Mouse (Mus musculus): ENCODE results near the gene Prr19. TPM values are rescaled to one million over a fixed set of nuclear protein-coding genes. Genes with fewer than 3 reads are reported as not detected.

Gene Prr19
- total and polyA plus RNA-seq, 2 experiments from 2014 or later, result 2.5 to 2.6 TPM

- H3K27ac ChIP-seq (ENCODE audit: low read depth, low read length), result peak within 1 kb of the TSS; percentile 91
- under 1% methylated on average over 29 of the region's 29 CpGs for WGBS
- peak within 1 kb of the TSS; percentile 98 for H3K4me3 ChIP-seq (ENCODE audit: low read depth, low read length)
- no peak; the same call in 1 of the 2 replicates for TF ChIP-seq CTCF (IDR thresholded peaks at IDR 0.05; ENCODE audit: low read depth)
- H3K27me3 ChIP-seq (ENCODE audit: insufficient read depth, low read length), result no peaks in the 10 kb centered on the region
- H3K9me3 ChIP-seq (ENCODE audit: low read length), result no peaks in the 10 kb centered on the region
- H3K4me2 ChIP-seq (ENCODE audit: low read depth), result peak within 1 kb of the TSS; percentile 83
- ATAC-seq (peak; percentile 84), DNase-seq (peak; percentile 99)
- H3K36me3 ChIP-seq (ENCODE audit: insufficient read depth), result peaks cover 17% of the 10 kb centered on the region
- peaks cover 14% of the 10 kb centered on the region for H3K4me1 ChIP-seq (ENCODE audit: insufficient read depth)
- H3K9ac ChIP-seq, result peak within 1 kb of the TSS; percentile 87
These were observed 33.9 kb upstream of the Prr19 start, which contains the start of gene Cic for GRCm38 (mm10) chr7:25267301-25267750. Gene Cic, plus strand, starts transcription at chr7:25267704.

- Histone ChIP-seq H3K9ac (peak overlapping the region; percentile 87), H3K4me3 (ENCODE audit: low read depth, low read length) (peak overlapping the region; percentile 98), H3K9me3 (ENCODE audit: low read length) (no peaks in the 10 kb centered on the region), H3K4me2 (ENCODE audit: low read depth) (peak overlapping the region; percentile 83), H3K36me3 (ENCODE audit: insufficient read depth) (peaks cover 23% of the 10 kb centered on the region), H3K27ac (ENCODE audit: low read depth, low read length) (peak overlapping the region; percentile 91), H3K4me1 (ENCODE audit: insufficient read depth) (peaks cover 14% of the 10 kb centered on the region), H3K27me3 (ENCODE audit: insufficient read depth, low read length) (no peaks in the 10 kb centered on the region)
- no peak for TF ChIP-seq CTCF (IDR thresholded peaks at IDR 0.05; ENCODE audit: low read depth)
- under 1% methylated on average over 33 of the region's 33 CpGs for WGBS
- ATAC-seq (peak; percentile 94), DNase-seq (peak; percentile 100)
These were observed 33.3 kb upstream of the Prr19 start for GRCm38 (mm10) chr7:25267751-25268463.

- ATAC-seq (no peak), DNase-seq (no peak)
- peak overlapping the region; percentile 87 for H3K9ac ChIP-seq
- peaks cover 14% of the 10 kb centered on the region for H3K4me1 ChIP-seq (ENCODE audit: insufficient read depth)
- peak overlapping the region; percentile 88 for H3K27ac ChIP-seq (ENCODE audit: low read depth, low read length)
- peaks cover 29% of the 10 kb centered on the region for H3K36me3 ChIP-seq (ENCODE audit: insufficient read depth)
- H3K4me2 ChIP-seq (ENCODE audit: low read depth), result peak overlapping the region; percentile 83
- H3K9me3 ChIP-seq (ENCODE audit: low read length), result no peaks in the 10 kb centered on the region
- H3K27me3 ChIP-seq (ENCODE audit: insufficient read depth, low read length), result no peaks in the 10 kb centered on the region
- H3K4me3 ChIP-seq (ENCODE audit: low read depth, low read length), result peak overlapping the region; percentile 98
- no peak for TF ChIP-seq CTCF (IDR thresholded peaks at IDR 0.05; ENCODE audit: low read depth)
- 3% methylated on average over 7 of the region's 7 CpGs for WGBS
These were observed 32.6 kb upstream of the Prr19 start for GRCm38 (mm10) chr7:25268588-25268987.

- no peaks in the 10 kb centered on the region for H3K27me3 ChIP-seq (ENCODE audit: insufficient read depth, low read length)
- no peak overlapping the region; the same call in 1 of the 2 replicates for H3K27ac ChIP-seq (ENCODE audit: low read depth, low read length)
These were observed 32.2 kb upstream of the Prr19 start for GRCm38 (mm10) chr7:25269029-25269428.

GRCm38 (mm10) chr7:25269545-25270271, 31.5 kb upstream of the Prr19 start:
- no peak for DNase-seq
- H3K4me1 ChIP-seq (ENCODE audit: insufficient read depth), result peaks cover 14% of the 10 kb centered on the region
- no peak for TF ChIP-seq CTCF (IDR thresholded peaks at IDR 0.05; ENCODE audit: low read depth)
- H3K9me3 ChIP-seq (ENCODE audit: low read length), result no peaks in the 10 kb centered on the region
- 87% methylated on average over 8 of the region's 8 CpGs for WGBS
- H3K9ac ChIP-seq, result no peak overlapping the region
- ATAC-seq, result no peak
- peaks cover 34% of the 10 kb centered on the region for H3K36me3 ChIP-seq (ENCODE audit: insufficient read depth)
- no peaks in the 10 kb centered on the region for H3K27me3 ChIP-seq (ENCODE audit: insufficient read depth, low read length)
- peak overlapping the region; percentile 83 for H3K4me2 ChIP-seq (ENCODE audit: low read depth)
- H3K27ac ChIP-seq (ENCODE audit: low read depth, low read length), result no peak overlapping the region; the same call in 1 of the 2 replicates
- no peak overlapping the region; the same call in 1 of the 2 replicates for H3K4me3 ChIP-seq (ENCODE audit: low read depth, low read length)

More at GRCm38 (mm10) chr7:25269029-25269428, 32.2 kb upstream of the Prr19 start:
- DNase-seq, result no peak
- H3K9ac ChIP-seq, result peak overlapping the region; percentile 87
- no peak for ATAC-seq
- no peak for TF ChIP-seq CTCF (IDR thresholded peaks at IDR 0.05; ENCODE audit: low read depth)
- H3K36me3 ChIP-seq (ENCODE audit: insufficient read depth), result peaks cover 34% of the 10 kb centered on the region
- H3K4me3 ChIP-seq (ENCODE audit: low read depth, low read length), result peak overlapping the region; percentile 98
- H3K9me3 ChIP-seq (ENCODE audit: low read length), result no peaks in the 10 kb centered on the region
- 52% methylated on average over 4 of the region's 4 CpGs for WGBS
- peak overlapping the region; percentile 83 for H3K4me2 ChIP-seq (ENCODE audit: low read depth)
- peaks cover 14% of the 10 kb centered on the region for H3K4me1 ChIP-seq (ENCODE audit: insufficient read depth)

DNA sequence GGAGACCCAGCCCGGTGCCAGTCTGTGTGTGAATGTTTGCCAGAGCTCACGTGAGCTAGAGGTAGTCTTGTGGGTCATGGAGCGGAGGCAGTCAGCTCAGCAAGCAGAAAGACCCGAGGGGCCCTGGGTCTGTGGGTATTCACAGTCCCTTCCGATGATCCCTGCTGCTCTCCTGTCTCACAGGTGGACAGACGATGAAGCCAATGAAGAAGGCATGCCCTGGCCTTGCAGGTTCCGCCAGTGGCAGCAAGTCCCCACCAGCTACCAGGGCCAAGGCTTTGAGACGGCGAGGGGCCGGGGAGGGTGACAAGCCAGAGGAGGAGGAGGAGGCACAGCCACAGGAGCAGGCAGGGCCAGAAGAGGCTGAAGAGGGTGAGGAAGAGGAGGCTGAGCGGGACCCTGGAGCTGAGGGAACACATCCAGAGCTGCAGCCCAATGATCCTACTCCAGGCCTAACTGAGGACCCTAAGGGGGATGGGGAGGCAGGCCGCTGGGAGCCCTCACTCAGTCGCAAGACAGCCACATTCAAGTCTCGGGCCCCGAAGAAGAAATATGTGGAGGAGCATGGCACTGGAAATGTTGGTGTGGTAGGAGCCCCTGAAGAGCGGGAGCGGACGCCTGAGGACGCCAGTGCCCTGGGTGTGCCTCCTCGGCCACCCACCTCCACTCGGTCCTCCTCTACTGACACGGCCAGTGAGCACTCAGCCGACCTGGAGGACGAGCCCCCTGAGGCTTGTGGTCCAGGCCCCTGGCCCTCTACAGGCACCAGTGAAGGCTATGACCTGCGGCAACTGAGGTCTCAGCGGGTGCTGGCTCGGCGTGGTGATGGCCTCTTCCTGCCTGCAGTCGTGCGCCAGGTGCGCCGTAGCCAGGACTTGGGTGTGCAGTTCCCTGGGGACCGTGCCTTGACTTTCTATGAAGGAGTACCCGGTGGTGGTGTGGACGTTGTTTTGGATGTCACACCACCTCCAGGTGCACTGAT, 30.3 kb upstream of the Prr19 start:
- no peak for TF ChIP-seq CTCF (IDR thresholded peaks at IDR 0.05; ENCODE audit: low read depth)
- no peaks in the 10 kb centered on the region for H3K9me3 ChIP-seq (ENCODE audit: low read length)
- no peak overlapping the region for H3K4me3 ChIP-seq (ENCODE audit: low read depth, low read length)
- peaks cover 34% of the 10 kb centered on the region for H3K36me3 ChIP-seq (ENCODE audit: insufficient read depth)
- H3K27ac ChIP-seq (ENCODE audit: low read depth, low read length), result no peak overlapping the region
- WGBS, result 91% methylated on average over 35 of the region's 35 CpGs
- H3K4me2 ChIP-seq (ENCODE audit: low read depth), result no peak overlapping the region
- H3K27me3 ChIP-seq (ENCODE audit: insufficient read depth, low read length), result no peaks in the 10 kb centered on the region
- no peak for ATAC-seq
- H3K9ac ChIP-seq, result no peak overlapping the region
- DNase-seq, result no peak
- H3K4me1 ChIP-seq (ENCODE audit: insufficient read depth), result peaks cover 14% of the 10 kb centered on the region

All from forebrain, postnatal 0 days (tissue).